Mouse (Mus musculus) forebrain, embryonic 15.5 days (tissue): ENCODE results near the gene Asgr1. TPM values are rescaled to one million over a fixed set of nuclear protein-coding genes. Genes with fewer than 3 reads are reported as not detected.

Experiments
- ATAC-seq: fragments of 200-750 bp; cut with Nextera tagmentation; replicated peaks from 2 replicates; pipeline ENCODE4 v1.8.0; 2017; ENCODE audit warnings: mild to moderate bottlenecking, moderate TSS enrichment, moderate library complexity
- H3K27ac ChIP-seq: fragments of 300-500 bp; sonication (generic); replicated peaks from 2 replicates; pipeline ENCODE4 v1.5.1; 2015; ENCODE audit warnings: mild to moderate bottlenecking, inconsistent platforms
- H3K27me3 ChIP-seq: fragments of 300-500 bp; sonication (generic); 2 replicates; pipeline ENCODE4 v1.6.1; 2015; ENCODE audit warnings: inconsistent platforms
- H3K36me3 ChIP-seq: fragments of 300-500 bp; sonication (generic); 2 replicates; pipeline ENCODE4 v1.6.1; 2015; ENCODE audit warnings: mild to moderate bottlenecking, inconsistent platforms
- H3K4me1 ChIP-seq: fragments of 300-500 bp; sonication (generic); 2 replicates; pipeline ENCODE4 v1.6.1; 2015; ENCODE audit warnings: inconsistent platforms
- H3K4me2 ChIP-seq: fragments of 300-500 bp; sonication (generic); replicated peaks from 2 replicates; pipeline ENCODE4 v1.6.1; 2015; ENCODE audit warnings: mild to moderate bottlenecking, inconsistent platforms
- H3K4me3 ChIP-seq: fragments of 300-500 bp; sonication (generic); 2 replicates; pipeline ENCODE4 v1.5.1; 2015; ENCODE audit warnings: mild to moderate bottlenecking, inconsistent platforms
- H3K9ac ChIP-seq: fragments of 300-500 bp; sonication (generic); replicated peaks from 2 replicates; pipeline ENCODE4 v1.6.1; 2015; ENCODE audit warnings: mild to moderate bottlenecking, inconsistent platforms
- H3K9me3 ChIP-seq: fragments of 300-500 bp; sonication (generic); 2 replicates; pipeline ENCODE4 v1.6.1; 2016; ENCODE audit warnings: inconsistent platforms
- WGBS: fragments of 180-500 bp; shearing (Covaris S2); methylation state at CpG from one replicate; pipeline ENCODE4 v1.1.7; 2015; ENCODE audit warnings: mixed read lengths; 5-methylcytosine and 5-hydroxymethylcytosine counted together
- polyA plus RNA-seq: library from polyadenylated mRNA; unstranded; fragments of >200 nt; fragmentation: Nextera tagmentation; extraction: Ambion mirVana; gene quantifications from 2 replicates; pipeline ENCODE4 v1.2.1, GENCODE M21; 2015

Gene Asgr1
- polyA plus RNA-seq, 1 experiment from 2014 or later = 2.0 TPM

DNA sequence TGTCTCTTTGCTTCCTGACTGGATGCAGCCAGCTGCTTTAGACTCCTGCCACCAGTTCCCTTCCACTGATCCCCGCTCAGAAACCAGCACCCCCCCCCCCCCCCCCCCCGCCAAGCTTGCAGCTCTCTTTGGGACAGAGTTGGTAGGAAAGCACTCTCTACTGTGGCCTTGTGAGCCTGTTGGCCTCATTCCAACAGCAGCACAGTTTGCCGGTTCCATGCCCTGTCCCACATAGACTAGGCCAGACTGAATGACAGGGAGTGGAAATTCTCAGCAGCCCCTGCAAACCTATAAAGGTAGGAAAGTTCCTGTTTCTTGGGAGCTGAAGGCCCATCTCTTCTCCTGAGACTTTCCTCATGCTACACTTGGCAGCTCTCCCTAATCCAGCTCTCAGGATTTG is 23.6 kb downstream of the Asgr1 start:
- ATAC-seq = no peak
- H3K27ac ChIP-seq = no peak overlapping the region
- no peak overlapping the region for H3K9ac ChIP-seq
- H3K4me1 ChIP-seq = no peaks in the 10 kb centered on the region
- H3K36me3 ChIP-seq = no peaks in the 10 kb centered on the region
- no peaks in the 10 kb centered on the region for H3K9me3 ChIP-seq
- no peak overlapping the region for H3K4me3 ChIP-seq
- 56% methylated on average over 2 of the region's 3 CpGs for WGBS
- no peaks in the 10 kb centered on the region for H3K27me3 ChIP-seq
- no peak overlapping the region for H3K4me2 ChIP-seq

DNA sequence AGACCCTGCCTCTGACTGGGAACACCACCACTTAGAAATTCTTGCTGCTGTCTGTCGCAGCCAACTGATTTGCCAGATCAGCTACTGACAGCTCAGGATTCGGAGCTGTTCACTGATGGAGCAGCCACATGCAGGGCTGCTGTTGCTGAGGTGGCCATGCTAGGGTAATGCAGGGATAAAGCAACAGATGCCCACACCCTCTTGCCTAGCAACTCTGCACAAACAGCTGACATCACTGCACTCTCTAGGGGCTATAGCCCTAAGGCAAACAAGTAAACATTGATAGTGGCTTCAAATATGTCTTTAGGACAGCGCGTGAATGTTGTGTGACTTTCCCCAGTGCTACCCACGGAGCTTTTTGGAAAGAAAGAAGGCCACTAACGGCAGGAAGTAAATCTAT is 25.3 kb downstream of the Asgr1 start:
- Histone ChIP-seq H3K9me3 (no peaks in the 10 kb centered on the region), H3K4me2 (no peak overlapping the region), H3K27ac (no peak overlapping the region), H3K36me3 (no peaks in the 10 kb centered on the region), H3K27me3 (no peaks in the 10 kb centered on the region), H3K4me3 (no peak overlapping the region), H3K9ac (no peak overlapping the region), H3K4me1 (no peaks in the 10 kb centered on the region)
- no peak for ATAC-seq
- WGBS = 71% methylated on average over 6 of the region's 6 CpGs

DNA sequence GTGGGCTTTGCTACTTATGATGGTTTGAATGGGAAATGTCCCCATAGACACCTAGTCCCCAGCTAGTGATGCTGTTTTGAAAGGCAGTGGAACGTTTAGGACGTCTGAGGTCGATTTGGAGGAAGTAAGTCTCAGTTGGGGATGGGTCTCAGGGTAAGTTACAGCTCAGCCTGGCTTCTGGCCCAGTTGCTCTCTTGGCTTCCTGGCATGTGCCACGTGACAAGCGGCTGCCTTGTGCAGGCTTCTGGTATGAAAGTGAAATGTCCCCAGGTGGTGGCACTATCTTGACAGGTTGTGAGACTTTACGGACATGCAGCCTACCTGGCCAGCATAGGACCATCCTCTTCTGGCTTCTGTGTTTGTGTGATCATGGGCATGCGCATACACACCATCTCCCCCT is 26.0 kb downstream of the Asgr1 start:
- no peak overlapping the region for H3K9ac ChIP-seq
- 74% methylated on average over 7 of the region's 7 CpGs for WGBS
- H3K4me3 ChIP-seq = no peak overlapping the region
- no peak for ATAC-seq
- H3K27me3 ChIP-seq = no peaks in the 10 kb centered on the region
- H3K36me3 ChIP-seq = no peaks in the 10 kb centered on the region
- no peaks in the 10 kb centered on the region for H3K9me3 ChIP-seq
- no peak overlapping the region for H3K4me2 ChIP-seq
- no peak overlapping the region for H3K27ac ChIP-seq
- no peaks in the 10 kb centered on the region for H3K4me1 ChIP-seq

DNA sequence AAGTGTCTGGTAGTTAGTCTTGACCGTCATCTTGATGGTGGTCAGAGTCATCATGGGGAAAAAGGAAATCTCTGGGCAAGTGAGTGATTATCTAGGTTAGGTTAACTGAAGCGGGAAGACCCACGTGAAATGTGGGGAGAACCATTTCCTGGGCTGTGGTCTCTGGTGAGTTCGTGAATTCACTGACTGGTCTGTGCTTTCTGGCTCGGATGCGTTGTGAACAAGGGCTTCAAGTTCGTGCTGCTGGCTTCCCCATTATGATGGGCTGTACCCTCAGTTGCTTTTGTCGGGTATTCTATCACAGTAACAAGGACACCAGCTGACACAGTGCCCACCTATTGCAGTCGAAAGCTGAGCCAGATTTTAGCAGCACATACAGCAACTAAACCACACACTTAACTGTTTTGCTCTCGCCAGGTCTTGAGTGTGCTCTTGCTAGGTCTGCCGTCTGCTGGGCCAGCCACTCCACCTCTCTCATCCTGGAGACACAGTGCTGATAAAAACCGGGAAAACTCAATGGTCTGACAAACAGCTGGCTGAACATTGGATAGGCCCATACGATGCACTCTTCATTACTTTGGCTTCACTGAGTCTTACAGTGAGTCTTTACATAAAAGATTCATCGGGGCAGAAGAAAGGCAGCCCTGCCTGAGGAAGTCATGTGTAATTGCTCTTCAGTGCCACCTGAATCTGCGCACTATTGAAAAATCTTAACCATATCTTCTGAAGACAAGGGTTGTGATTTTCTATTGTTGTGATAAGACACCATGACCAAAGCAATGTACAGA is 27.1 kb downstream of the Asgr1 start:
- no peaks in the 10 kb centered on the region for H3K36me3 ChIP-seq
- H3K9ac ChIP-seq = no peak overlapping the region
- WGBS = 74% methylated on average over 15 of the region's 15 CpGs
- H3K4me1 ChIP-seq = no peaks in the 10 kb centered on the region
- H3K27ac ChIP-seq = no peak overlapping the region
- no peaks in the 10 kb centered on the region for H3K27me3 ChIP-seq
- H3K4me2 ChIP-seq = no peak overlapping the region
- ATAC-seq = no peak
- H3K9me3 ChIP-seq = no peaks in the 10 kb centered on the region
- H3K4me3 ChIP-seq = no peak overlapping the region

DNA sequence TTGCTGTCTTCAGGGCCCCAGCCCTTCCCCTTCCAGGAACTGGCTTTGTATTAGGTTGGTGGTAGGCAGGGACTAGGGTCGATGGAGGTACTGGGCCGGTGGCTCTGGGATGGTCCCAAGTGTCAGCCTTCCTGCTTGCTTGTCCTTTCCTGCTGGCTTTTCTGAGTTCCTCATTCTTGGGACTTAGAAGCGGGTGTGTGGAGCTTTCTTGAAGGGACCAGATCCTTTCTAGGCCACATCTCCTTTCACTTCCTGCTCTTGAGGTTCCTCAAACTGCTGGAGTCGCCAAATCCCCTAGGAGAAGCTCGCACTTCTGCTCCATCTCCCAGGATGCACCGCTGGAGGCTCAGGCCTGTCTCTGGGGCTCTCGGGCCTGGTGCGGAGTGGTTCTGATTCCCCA is 30.7 kb downstream of the Asgr1 start:
- Histone ChIP-seq H3K9ac (no peak overlapping the region), H3K27me3 (no peaks in the 10 kb centered on the region), H3K9me3 (no peaks in the 10 kb centered on the region), H3K4me1 (no peaks in the 10 kb centered on the region), H3K4me2 (no peak overlapping the region), H3K36me3 (no peaks in the 10 kb centered on the region), H3K27ac (no peak overlapping the region), H3K4me3 (no peak overlapping the region)
- no peak for ATAC-seq
- 89% methylated on average over 8 of the region's 8 CpGs for WGBS

DNA sequence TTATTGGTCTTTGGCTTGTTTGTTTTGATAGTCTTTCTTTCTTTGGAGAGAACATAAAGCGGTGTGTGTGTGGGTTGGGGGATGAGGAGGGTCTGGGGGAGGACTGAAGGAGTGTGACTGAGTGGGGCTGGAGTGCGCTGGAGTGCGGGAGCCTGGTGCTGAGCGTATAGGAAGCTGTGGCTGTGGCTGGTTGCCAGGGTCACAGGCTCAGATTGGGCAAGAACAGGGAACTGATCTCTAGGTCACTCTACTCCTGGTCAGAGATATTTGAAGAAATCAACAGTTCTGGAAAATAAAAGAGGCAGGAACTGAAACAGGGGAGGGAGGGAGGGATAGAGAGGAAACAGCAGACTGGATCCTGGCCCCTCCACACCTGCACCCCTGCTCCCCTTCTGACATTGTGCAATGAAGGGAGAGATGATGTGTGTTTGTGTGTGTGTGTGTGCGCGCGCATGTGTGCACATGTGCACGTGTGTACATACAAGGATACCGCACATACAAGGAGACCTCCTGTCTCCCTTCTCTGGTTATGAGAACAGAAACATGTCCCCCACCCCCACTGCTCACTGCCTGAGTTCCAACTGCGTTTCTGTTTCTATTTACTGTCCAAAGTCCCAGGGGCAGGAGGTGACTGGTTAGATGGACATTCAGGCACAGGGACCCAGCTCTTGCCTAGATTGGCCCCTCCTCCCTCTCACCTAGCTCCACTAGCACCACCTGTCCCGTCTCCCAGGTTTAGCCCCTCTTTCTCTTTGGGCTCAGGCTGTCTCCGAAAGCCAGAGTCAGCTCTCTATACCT is 38.3 kb downstream of the Asgr1 start, which contains the start of gene Asgr2:
Gene Asgr2 (plus strand): TSS at position 659 of the 798 bp plus-strand sequence.
- Histone ChIP-seq H3K4me1 (no peaks in the 10 kb centered on the region), H3K27me3 (no peaks in the 10 kb centered on the region), H3K36me3 (no peaks in the 10 kb centered on the region), H3K9ac (no peak within 1 kb of the TSS), H3K27ac (no peak within 1 kb of the TSS), H3K4me3 (no peak within 1 kb of the TSS), H3K9me3 (no peaks in the 10 kb centered on the region), H3K4me2 (no peak within 1 kb of the TSS)
- ATAC-seq = no peak
- WGBS = 85% methylated on average over 12 of the region's 12 CpGs

- Histone ChIP-seq H3K27ac (no peak overlapping the region), H3K4me1 (no peaks in the 10 kb centered on the region), H3K9ac (no peak overlapping the region), H3K4me3 (no peak overlapping the region), H3K27me3 (no peaks in the 10 kb centered on the region), H3K4me2 (no peak overlapping the region), H3K36me3 (no peaks in the 10 kb centered on the region), H3K9me3 (no peaks in the 10 kb centered on the region)
- no peak for ATAC-seq
- WGBS = 85% methylated on average over 11 of the region's 11 CpGs
Observed at GRCm38 (mm10) chr11:70097396-70097795, 43.5 kb downstream of the Asgr1 start.

GRCm38 (mm10) chr11:70099102-70099501 is 45.2 kb downstream of the Asgr1 start:
- no peak overlapping the region for H3K4me3 ChIP-seq
- no peak for ATAC-seq
- 83% methylated on average over 2 of the region's 2 CpGs for WGBS
- H3K9ac ChIP-seq = no peak overlapping the region
- H3K27me3 ChIP-seq = no peaks in the 10 kb centered on the region
- H3K4me1 ChIP-seq = no peaks in the 10 kb centered on the region
- H3K4me2 ChIP-seq = no peak overlapping the region
- H3K9me3 ChIP-seq = no peaks in the 10 kb centered on the region
- H3K36me3 ChIP-seq = no peaks in the 10 kb centered on the region
- no peak overlapping the region for H3K27ac ChIP-seq

GRCm38 (mm10) chr11:70099809-70100208 is 45.9 kb downstream of the Asgr1 start:
- no peaks in the 10 kb centered on the region for H3K36me3 ChIP-seq
- H3K4me3 ChIP-seq = no peak overlapping the region
- no peak for ATAC-seq
- no peaks in the 10 kb centered on the region for H3K27me3 ChIP-seq
- H3K27ac ChIP-seq = no peak overlapping the region
- no peaks in the 10 kb centered on the region for H3K4me1 ChIP-seq
- WGBS = 82% methylated on average over 2 of the region's 2 CpGs
- H3K9ac ChIP-seq = no peak overlapping the region
- H3K9me3 ChIP-seq = no peaks in the 10 kb centered on the region
- no peak overlapping the region for H3K4me2 ChIP-seq

DNA sequence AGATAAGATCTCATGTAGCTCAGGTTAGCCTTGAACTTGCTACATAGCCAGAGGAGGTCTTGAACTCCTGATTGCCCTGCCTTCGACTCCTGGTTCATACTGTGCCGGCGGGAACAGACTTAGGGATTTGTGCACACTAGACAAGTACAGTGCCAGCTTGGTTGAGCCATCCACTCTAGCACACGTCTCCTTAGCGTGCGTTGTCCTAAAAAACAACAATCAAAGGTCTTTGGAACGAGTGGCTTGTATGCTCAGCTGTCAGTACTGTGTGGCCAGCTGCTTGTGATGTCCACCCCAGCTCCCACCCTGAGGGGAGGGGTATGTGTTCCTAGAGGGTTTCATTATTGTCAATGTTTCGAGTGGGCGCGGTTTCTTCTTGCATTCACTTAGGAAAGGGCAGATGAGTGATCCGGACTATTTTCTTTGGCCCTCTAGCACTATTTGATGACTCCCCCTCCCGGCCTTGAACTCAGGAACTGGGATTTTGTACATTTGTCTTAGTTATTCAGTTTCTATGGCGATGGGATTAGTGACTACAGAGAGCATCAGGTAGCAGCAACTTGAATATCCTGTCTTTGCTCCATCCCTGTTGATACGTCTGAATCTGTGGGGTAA is 49.9 kb downstream of the Asgr1 start:
- no peak for ATAC-seq
- Histone ChIP-seq H3K36me3 (no peaks in the 10 kb centered on the region), H3K9ac (no peak overlapping the region), H3K27ac (no peak overlapping the region), H3K27me3 (no peaks in the 10 kb centered on the region), H3K9me3 (no peaks in the 10 kb centered on the region), H3K4me3 (no peak overlapping the region), H3K4me2 (no peak overlapping the region), H3K4me1 (no peaks in the 10 kb centered on the region)
- WGBS = 82% methylated on average over 14 of the region's 14 CpGs

GRCm38 (mm10) chr11:70107085-70107484 is 53.2 kb downstream of the Asgr1 start:
- no peak for ATAC-seq
- 72% methylated on average over 8 of the region's 8 CpGs for WGBS
- H3K4me3 ChIP-seq = no peak overlapping the region

More at GRCm38 (mm10) chr11:70107085-70107484, 53.2 kb downstream of the Asgr1 start:
- Histone ChIP-seq H3K36me3 (no peaks in the 10 kb centered on the region), H3K9me3 (no peaks in the 10 kb centered on the region), H3K27me3 (no peaks in the 10 kb centered on the region), H3K27ac (no peak overlapping the region), H3K9ac (no peak overlapping the region), H3K4me1 (no peaks in the 10 kb centered on the region), H3K4me2 (no peak overlapping the region)
